Mouse (Mus musculus) limb, embryonic 14.5 days (tissue): Measurements from ENCODE around the gene Pik3c2g. TPM values are rescaled to one million over a fixed set of nuclear protein-coding genes. Genes with fewer than 3 reads are reported as not detected.

ENCODE experiments used
- ATAC-seq: fragments of 200-750 bp; cut with Nextera tagmentation; 2 replicates; pipeline ENCODE4 v1.8.0; 2017; ENCODE audit warnings: low read depth, moderate number of reproducible peaks, moderate TSS enrichment; ENCODE audit not compliant: low FRiP score
- DNase-seq: peaks from one replicate; pipeline ENCODE4 v3.0.0-alpha.2; 2015; ENCODE audit warnings: low spot score
- H3K27ac ChIP-seq: fragments of 300-500 bp; sonication (generic); replicated peaks from 2 replicates; pipeline ENCODE4 v1.5.1; 2014; ENCODE audit warnings: low read depth, mild to moderate bottlenecking, low read length, moderate library complexity, mixed read lengths
- H3K27me3 ChIP-seq: fragments of 300-500 bp; sonication (generic); 2 replicates; pipeline ENCODE4 v1.6.1; 2014; ENCODE audit warnings: low read length, mixed read lengths; ENCODE audit not compliant: control insufficient read depth, insufficient read depth
- H3K36me3 ChIP-seq: fragments of 300-500 bp; sonication (generic); 2 replicates; pipeline ENCODE4 v1.6.1; 2014; ENCODE audit warnings: mild to moderate bottlenecking, low read length, moderate library complexity, mixed read lengths; ENCODE audit not compliant: control insufficient read depth, insufficient read depth
- H3K4me1 ChIP-seq: fragments of 300-500 bp; sonication (generic); 2 replicates; pipeline ENCODE4 v1.6.1; 2014; ENCODE audit warnings: antibody characterized with exemption, low read length, mixed read lengths; ENCODE audit not compliant: control insufficient read depth, insufficient read depth
- H3K4me2 ChIP-seq: fragments of 300-500 bp; sonication (generic); replicated peaks from 2 replicates; pipeline ENCODE4 v1.6.1; 2014; ENCODE audit warnings: low read depth, mild to moderate bottlenecking, low read length, moderate library complexity; ENCODE audit not compliant: severe bottlenecking
- H3K4me3 ChIP-seq: fragments of 300-500 bp; sonication (generic); replicated peaks from 2 replicates; pipeline ENCODE4 v1.5.1; 2014; ENCODE audit warnings: low read length
- H3K9ac ChIP-seq: fragments of 300-500 bp; sonication (generic); 2 replicates; pipeline ENCODE4 v1.6.1; 2014; ENCODE audit warnings: mild to moderate bottlenecking, low read depth, low read length, moderate library complexity; ENCODE audit not compliant: severe bottlenecking
- H3K9me3 ChIP-seq: fragments of 300-500 bp; sonication (generic); 2 replicates; pipeline ENCODE4 v1.6.1; 2016; ENCODE audit warnings: low read length; ENCODE audit not compliant: control insufficient read depth
- POLR2A ChIP-seq: fragments of 200-500 bp; IDR thresholded peaks from 2 replicates; pipeline ENCODE4 v1.8.0; 2012; ENCODE audit warnings: inconsistent platforms, mild to moderate bottlenecking, moderate library complexity, borderline replicate concordance; ENCODE audit not compliant: insufficient read depth, insufficient read length; ENCODE audit errors: extremely low read depth
- WGBS: fragments of 180-500 bp; shearing (Covaris S2); extraction: QIAGEN DNeasy Blood & Tissue Kit; methylation state at CpG from one replicate; pipeline ENCODE4 v1.1.7; 2014; 5-methylcytosine and 5-hydroxymethylcytosine counted together
- polyA plus RNA-seq, 2 experiments: library from polyadenylated mRNA; depleted of rRNA in 1 of 2; stranded (reverse) in 1 of 2; unstranded in 1 of 2; fragments of >200 nt; fragmentation: Nextera tagmentation in 1 of 2; extraction: Ambion mirVana in 1 of 2; gene quantifications; 2 replicates each; pipeline versions ENCODE4 v1.2.1 to v1.2.3; 2012 to 2014

The Pik3c2g gene
- polyA plus RNA-seq, 2 experiments, result 0.54 to 1.8 TPM

GRCm38 (mm10) chr6:139634561-139634960, 47.5 kb downstream of the Pik3c2g start:
- H3K9me3 ChIP-seq, result no peaks in the 10 kb centered on the region
- H3K4me2 ChIP-seq, result no peak overlapping the region
- DNase-seq (no peak), ATAC-seq (no peak)
- H3K27me3 ChIP-seq, result no peaks in the 10 kb centered on the region
- no peak overlapping the region for H3K27ac ChIP-seq
- H3K9ac ChIP-seq, result no peak overlapping the region
- 78% methylated on average over 3 of the region's 3 CpGs for WGBS
- TF ChIP-seq POLR2A, result no peak
- H3K4me3 ChIP-seq, result no peak overlapping the region
- H3K4me1 ChIP-seq, result no peaks in the 10 kb centered on the region
- no peaks in the 10 kb centered on the region for H3K36me3 ChIP-seq

GRCm38 (mm10) chr6:139655399-139655798, 68.4 kb downstream of the Pik3c2g start:
- no peaks in the 10 kb centered on the region for H3K36me3 ChIP-seq
- H3K4me2 ChIP-seq, result no peak overlapping the region
- no peaks in the 10 kb centered on the region for H3K4me1 ChIP-seq
- no peak overlapping the region for H3K9ac ChIP-seq
- no peak for ATAC-seq
- WGBS, result 30% methylated on average over 4 of the region's 4 CpGs
- no peaks in the 10 kb centered on the region for H3K27me3 ChIP-seq
- TF ChIP-seq POLR2A, result no peak
- no peaks in the 10 kb centered on the region for H3K9me3 ChIP-seq
- no peak overlapping the region for H3K27ac ChIP-seq
- peak; percentile 63 for DNase-seq
- no peak overlapping the region for H3K4me3 ChIP-seq

- Histone ChIP-seq H3K4me2 (no peak overlapping the region), H3K27me3 (no peaks in the 10 kb centered on the region), H3K9ac (no peak overlapping the region), H3K9me3 (no peaks in the 10 kb centered on the region), H3K4me1 (no peaks in the 10 kb centered on the region), H3K4me3 (no peak overlapping the region), H3K36me3 (no peaks in the 10 kb centered on the region), H3K27ac (no peak overlapping the region)
- ATAC-seq, result no peak
- TF ChIP-seq POLR2A, result no peak
- DNase-seq, result no peak
- WGBS, result 54% methylated on average over 1 of the region's 1 CpGs
Observed at GRCm38 (mm10) chr6:139662462-139662861, 75.4 kb downstream of the Pik3c2g start.

- WGBS, result 83% methylated on average over 3 of the region's 3 CpGs
- no peak overlapping the region for H3K27ac ChIP-seq
- H3K4me3 ChIP-seq, result no peak overlapping the region
- H3K4me1 ChIP-seq, result no peaks in the 10 kb centered on the region
- ATAC-seq, result no peak
- H3K9ac ChIP-seq, result no peak overlapping the region
- H3K36me3 ChIP-seq, result no peaks in the 10 kb centered on the region
- no peak for TF ChIP-seq POLR2A
- no peak for DNase-seq
- no peak overlapping the region for H3K4me2 ChIP-seq
- H3K9me3 ChIP-seq, result no peaks in the 10 kb centered on the region
- H3K27me3 ChIP-seq, result no peaks in the 10 kb centered on the region
Observed at GRCm38 (mm10) chr6:139718416-139718984, 131.5 kb downstream of the Pik3c2g start.

GRCm38 (mm10) chr6:139719639-139720221, 132.7 kb downstream of the Pik3c2g start:
- Histone ChIP-seq H3K27me3 (no peaks in the 10 kb centered on the region), H3K4me1 (no peaks in the 10 kb centered on the region), H3K4me2 (no peak overlapping the region), H3K4me3 (no peak overlapping the region), H3K27ac (no peak overlapping the region), H3K9me3 (no peaks in the 10 kb centered on the region), H3K9ac (no peak overlapping the region), H3K36me3 (no peaks in the 10 kb centered on the region)
- DNase-seq (no peak), ATAC-seq (no peak)
- WGBS, result 68% methylated on average over 13 of the region's 13 CpGs
- no peak for TF ChIP-seq POLR2A
